Mouse (Mus musculus) megakaryocyte progenitor cell, adult 5-6 weeks (primary cell): Measurements from ENCODE around the gene Syt7. TPM values are rescaled to one million over a fixed set of nuclear protein-coding genes. Genes with fewer than 3 reads are reported as not detected.

Source experiments
- ATAC-seq: replicated peaks from 2 replicates; pipeline ENCODE4 v1.8.0; 2016; ENCODE audit warnings: mild to moderate bottlenecking, moderate TSS enrichment, inconsistent platforms; ENCODE audit not compliant: poor library complexity
- total RNA-seq, 2 experiments: library from RNA; stranded (forward) in 1 of 2; stranded (reverse) in 1 of 2; fragments of 157-497, 149-512 nt in 1 of 2; fragments of 200-1000 nt in 1 of 2; gene quantifications; 2 replicates each; pipeline versions ENCODE4 v1.2.3 to v1.2.4; 2015 to 2017

The Syt7 gene
- total RNA-seq, 2 experiments from 2014 or later: not detected

GRCm38 (mm10) chr19:10421986-10422976 lies 33.4 kb downstream of the Syt7 start:
- no peak for ATAC-seq

GRCm38 (mm10) chr19:10424751-10425150 lies 35.9 kb downstream of the Syt7 start:
- no peak for ATAC-seq

DNA sequence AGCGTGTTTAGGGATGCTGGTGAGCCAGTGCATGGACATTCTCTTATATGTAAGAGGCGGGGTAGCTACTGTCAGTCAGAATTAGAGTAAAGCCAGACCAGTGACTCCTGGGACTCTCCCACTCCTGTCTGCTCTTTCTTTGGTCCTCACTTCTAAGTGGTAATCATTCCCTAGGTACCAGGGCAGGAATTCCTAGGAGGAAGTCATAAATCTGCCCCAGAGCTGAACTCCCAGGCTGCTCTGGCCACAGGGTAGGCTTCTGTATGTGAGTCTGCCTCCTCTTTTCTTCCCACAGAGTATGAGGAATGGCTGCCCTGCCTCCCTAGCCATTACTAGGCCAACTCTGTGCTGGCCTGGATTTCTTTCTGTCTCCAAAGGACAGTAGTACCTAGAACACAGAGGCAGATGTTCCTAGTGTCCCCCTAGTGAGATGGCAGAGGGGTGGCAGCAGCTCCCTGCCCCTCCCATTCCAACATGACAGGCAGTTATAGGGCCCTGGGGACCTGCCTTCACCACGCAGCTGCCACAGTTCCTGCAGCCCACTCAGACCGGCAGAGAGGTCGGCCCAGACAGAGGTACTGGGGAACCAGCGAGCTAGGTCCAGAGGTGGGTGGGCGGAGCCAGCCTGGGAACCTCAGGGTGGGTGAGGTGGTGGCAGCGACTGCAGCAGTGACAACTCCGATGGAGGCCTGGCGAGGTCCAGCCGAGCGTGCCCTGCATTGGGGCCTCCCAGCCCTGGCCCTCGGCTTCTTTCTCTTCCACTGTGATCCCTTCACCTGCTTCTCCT lies 36.8 kb downstream of the Syt7 start:
- no peak for ATAC-seq

- no peak for ATAC-seq
These were observed 37.4 kb downstream of the Syt7 start for GRCm38 (mm10) chr19:10426312-10426711.

DNA sequence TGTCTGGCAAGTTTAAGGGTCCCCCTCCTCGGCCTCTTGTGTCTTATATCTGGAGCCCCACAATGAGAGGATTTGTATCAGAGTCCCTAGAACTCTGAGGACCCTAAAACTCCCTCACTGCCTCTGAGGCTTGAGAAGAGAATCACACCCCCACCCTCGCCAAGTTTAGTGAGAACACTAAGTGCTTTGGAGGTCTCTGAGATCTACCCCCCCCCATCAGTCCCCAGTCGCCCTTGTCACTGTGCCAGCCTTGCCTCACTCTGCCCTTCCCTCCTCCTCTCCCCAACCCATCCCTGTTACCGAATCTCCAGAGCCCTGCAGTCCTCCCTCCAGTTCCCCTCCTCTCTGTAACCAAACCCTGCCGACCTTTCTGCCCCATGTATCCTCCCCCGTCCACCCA lies 37.9 kb downstream of the Syt7 start:
- no peak for ATAC-seq

DNA sequence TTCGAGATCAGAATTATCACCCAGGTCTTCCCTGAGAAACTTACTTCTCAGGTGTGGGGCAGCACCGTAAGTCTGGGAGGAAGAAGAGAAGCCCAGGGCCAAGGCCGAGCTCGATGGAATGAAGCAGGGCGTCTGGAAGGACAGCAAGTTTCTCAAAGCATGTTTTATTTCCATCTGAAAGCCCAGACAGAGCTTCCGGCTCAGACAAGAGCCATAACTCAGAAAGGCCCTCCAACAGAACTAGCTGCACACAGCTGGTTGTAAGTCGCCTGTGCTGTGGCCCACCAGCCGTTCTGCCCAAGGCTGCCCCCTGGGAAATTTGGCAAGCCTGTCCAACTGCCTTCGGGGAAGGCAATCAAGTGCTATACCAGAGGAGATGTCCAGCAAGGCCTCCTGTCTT lies 38.5 kb downstream of the Syt7 start:
- no peak for ATAC-seq

DNA sequence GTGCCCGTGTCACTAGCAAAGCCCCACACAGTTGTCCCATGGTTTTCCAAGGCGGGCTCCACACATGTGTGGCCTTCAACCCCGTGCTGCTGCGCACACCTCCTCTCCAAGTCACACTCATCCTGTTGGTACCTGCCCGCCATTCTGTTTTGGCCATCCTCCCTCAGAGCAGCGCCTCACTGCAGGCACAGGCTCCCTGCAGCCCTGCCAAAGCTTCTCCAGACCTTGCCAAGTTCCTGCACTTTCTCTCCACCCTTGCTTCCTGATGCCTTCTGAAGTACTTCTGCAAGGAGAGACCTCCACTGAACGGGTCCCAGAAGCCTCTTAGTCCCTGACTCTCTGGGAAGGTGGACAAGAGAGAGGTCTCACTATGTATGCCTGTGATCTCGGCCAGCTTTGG lies 40.5 kb downstream of the Syt7 start:
- no peak for ATAC-seq

DNA sequence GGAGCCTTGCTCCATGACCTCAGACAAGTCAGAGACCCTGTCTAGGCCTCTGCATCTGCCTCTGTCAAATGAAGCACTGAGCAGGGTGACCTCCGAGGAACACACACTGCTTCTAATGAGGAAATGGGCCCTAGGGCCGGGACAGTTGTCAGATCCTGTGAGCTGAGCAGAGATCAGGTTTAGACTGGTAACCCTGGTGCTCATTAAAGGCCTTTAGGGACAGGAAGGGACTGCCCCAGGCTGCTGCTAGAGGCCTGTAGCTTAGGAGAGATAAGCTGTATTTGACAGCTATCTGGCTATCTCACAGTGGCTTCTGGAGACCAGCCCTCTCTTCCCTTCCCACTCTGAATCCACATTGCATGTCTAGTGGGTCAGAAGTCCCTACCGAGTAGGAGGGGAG lies 42.5 kb downstream of the Syt7 start:
- ATAC-seq: no peak

GRCm38 (mm10) chr19:10431841-10432240 lies 43.0 kb downstream of the Syt7 start:
- ATAC-seq: no peak

GRCm38 (mm10) chr19:10433225-10433624 lies 44.3 kb downstream of the Syt7 start:
- ATAC-seq: no peak

DNA sequence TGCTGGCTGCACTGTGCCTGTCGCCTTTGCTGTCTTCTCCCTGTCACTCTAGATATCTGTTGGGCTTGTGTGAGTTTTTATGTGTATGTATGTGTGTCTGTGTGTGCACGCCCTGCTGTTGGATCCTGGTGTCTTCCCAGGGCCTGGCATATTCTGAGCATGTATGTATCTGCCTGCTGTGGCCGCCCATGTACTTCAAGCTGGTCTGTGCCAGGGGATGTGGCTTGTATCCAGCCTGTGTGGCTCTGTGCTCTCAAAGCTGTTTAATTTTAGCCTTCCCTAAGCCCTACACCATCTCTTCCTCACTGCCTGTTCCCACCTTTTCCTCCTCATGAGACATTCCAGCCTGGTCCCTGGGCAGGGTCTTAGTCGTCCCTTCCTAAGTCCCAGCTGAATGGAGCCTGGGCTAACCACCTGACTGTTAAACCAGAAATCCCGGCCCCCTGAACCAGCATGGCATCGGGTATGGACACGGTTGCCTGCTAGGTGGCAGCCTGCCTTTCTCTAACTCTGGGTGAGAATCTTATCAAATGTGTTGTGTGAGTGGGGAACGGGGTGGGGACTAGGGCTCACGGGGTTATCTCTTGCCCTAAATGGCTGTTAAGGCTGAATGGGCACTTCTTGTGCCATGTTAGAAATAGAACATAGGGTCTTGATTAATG lies 45.1 kb downstream of the Syt7 start:
- no peak for ATAC-seq

DNA sequence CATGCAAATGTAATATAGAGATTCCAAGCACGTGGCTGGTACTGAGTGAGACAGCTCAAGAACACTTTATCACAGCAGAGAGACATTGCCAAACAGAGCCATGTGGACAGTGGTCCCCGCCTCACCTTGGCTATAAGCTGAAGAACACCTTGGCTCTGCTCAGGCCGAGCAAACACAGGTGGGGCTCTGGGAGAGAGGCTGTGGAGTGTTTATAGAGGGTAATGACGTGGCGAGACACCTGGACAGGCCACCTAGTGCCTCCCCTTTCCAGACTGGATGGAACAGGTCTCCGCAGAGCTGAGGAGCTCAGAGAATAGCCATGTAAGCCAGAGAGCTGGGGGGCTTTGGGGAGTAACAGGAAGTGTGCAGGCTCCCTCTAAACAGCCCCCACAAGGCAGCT lies 46.0 kb downstream of the Syt7 start:
- no peak for ATAC-seq

- peak; percentile 85 for ATAC-seq
These were observed 47.0 kb downstream of the Syt7 start for GRCm38 (mm10) chr19:10435908-10436307.

- ATAC-seq: no peak
These were observed 47.8 kb downstream of the Syt7 start for GRCm38 (mm10) chr19:10436726-10437125.

DNA sequence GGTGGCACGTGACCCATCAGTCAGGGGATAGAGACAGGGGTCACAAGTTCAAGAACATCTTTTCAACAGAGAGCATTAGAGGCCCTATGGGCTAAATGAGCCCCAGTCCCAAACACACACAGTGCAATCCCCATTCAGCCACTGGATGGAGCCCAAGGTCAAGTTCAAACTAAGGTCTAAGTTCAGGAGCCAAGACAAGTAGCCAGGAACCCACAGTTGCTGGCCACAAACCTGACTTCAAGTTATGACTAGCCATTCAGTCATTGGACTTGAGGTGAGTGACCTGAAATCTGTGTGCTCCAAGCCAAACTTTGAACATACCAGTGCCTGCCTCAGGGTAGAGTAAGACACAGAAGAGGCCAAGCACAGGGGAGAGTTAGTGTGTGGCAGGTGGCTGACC lies 48.6 kb downstream of the Syt7 start:
- peak; percentile 57; the same call in 1 of the 2 replicates for ATAC-seq

DNA sequence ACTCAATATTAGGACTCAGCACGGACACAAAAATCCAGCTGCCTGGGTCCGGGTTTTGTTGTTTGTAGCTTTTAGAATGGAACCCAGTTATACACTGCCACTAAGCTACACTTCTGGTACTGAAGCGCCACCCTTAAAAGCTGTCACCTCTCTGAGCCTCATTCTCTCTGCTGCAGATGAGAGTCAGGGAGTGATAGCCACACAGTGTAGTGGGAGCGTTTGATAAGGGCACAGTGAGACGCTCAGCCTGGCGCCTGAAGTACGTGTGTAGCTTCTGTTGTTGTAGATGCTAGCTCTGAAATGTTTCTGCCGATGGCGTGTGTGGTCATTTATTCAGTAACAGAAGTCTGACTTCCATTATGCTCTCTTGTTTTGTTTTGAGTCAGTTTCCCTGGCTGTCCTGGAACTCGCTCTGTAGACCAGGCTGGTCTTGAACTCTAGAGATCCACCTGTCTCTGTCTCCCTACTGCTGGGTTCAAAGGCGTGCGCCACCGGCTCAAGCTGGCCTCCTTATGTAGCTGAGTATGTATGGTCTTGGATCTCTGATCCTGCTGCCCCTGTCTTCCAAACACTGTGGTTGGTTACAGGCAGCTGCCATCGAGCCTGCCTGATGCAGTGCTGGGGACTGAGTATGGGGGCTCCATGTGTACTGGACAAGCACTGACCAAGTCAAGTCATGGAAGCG lies 55.9 kb downstream of the Syt7 start:
- ATAC-seq: 0 out of 2 replicates have a peak, but pooled peaks have one; percentile 29

- ATAC-seq: no peak
These were observed 59.4 kb downstream of the Syt7 start for GRCm38 (mm10) chr19:10448275-10448674.

GRCm38 (mm10) chr19:10449190-10449589 lies 60.3 kb downstream of the Syt7 start:
- no peak for ATAC-seq

DNA sequence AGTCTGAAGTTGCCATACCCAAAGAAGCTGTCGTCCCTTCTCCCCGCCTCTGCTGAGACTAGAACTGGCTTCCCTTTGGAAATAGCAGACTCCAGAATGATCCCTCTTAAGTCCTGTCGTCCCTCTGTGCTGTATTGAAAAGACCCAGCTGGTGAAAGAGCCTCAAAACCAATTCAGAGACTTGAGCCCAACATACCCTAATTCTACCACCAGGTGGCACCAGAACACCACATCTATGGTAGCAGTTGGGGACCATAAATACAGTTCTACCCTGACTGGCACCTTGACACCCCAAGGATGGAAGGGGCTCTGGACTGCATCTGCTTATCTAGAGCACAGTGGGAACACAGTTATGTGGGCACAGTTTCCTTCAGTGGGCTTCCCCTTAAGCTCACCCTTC lies 60.8 kb downstream of the Syt7 start:
- peak; percentile 82 for ATAC-seq

DNA sequence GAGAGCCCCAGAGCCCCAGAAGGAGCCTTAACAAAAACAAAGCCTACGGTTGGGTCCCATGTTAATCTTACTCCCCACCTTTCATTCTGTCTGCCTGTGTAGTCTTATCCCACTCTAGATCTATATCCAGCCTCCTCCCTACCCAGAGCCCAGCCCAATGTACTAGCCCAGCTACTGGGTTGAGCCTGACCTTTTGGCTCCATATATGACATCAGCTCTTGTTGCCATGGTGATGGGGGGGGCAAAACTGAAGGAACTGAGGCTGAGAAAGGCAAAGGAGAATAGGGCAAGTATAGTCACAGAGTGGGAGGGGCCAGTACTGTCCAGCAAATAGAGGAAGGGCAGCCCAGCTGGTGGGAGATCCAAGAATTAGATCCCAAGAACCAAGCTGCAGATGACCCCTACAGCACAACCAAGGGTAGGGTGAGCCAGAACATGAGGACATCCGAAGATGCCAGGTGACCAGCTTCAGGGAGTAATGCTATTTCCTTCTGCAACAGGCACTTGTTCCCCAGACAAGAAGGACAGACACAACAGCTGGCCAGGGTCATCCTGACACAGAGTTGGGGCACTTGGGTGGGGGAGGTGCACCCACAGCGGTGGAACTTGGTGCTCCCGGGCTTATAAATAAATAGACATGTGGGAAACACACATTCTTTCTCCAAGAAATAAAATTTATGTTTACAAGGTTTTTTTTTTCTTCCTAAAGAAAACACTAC lies 66.0 kb downstream of the Syt7 start:
- ATAC-seq: no peak
